Mouse (Mus musculus): ENCODE results near the gene Mlkl. TPM values are rescaled to one million over a fixed set of nuclear protein-coding genes. Genes with fewer than 3 reads are reported as not detected.
"Not testable (repeated sequence)": the region's sequence is repeated elsewhere in the genome, so short reads cannot be mapped to it uniquely, and the experiment has no call there.

Mlkl gene
- polyA plus RNA-seq, 1 experiment from 2014 or later: 1.6 TPM

DNA sequence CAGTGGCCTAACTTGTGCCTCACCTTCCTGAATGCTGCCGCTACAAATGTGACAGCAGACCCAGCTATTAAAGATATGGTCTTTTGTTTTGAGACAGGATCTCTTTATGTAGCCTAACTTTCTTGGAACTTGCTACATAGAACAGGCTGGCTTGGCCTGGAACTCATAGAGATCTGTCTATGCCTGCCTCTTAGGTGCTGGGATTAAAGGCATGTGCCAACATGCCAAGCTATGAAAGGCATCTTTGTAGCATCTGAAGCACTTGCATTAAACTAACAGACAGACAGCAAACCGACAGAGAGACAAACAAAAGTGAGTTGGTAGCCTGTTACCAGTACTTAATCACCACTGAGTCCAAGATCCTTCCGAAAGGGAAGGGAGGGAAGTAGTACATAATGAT lies 55.9 kb downstream of the Mlkl start:
- 86% methylated on average over 3 of the region's 3 CpGs for WGBS
- no peaks in the 10 kb centered on the region for H3K27me3 ChIP-seq
- no peak overlapping the region for H3K27ac ChIP-seq
- H3K4me1 ChIP-seq: no peaks in the 10 kb centered on the region
- no peaks in the 10 kb centered on the region for H3K9me3 ChIP-seq
- H3K4me3 ChIP-seq: no peak overlapping the region
- no peak overlapping the region for H3K9ac ChIP-seq
- no peak overlapping the region for H3K4me2 ChIP-seq
- no peak for ATAC-seq (ENCODE audit: insufficient number of reproducible peaks, low FRiP score, low TSS enrichment, low read depth)
- peaks cover 81% of the 10 kb centered on the region for H3K36me3 ChIP-seq

- Histone ChIP-seq H3K9me3 (no peaks in the 10 kb centered on the region), H3K36me3 (peaks cover 16% of the 10 kb centered on the region), H3K4me3 (no peak overlapping the region), H3K9ac (no peak overlapping the region), H3K4me2 (no peak overlapping the region), H3K27ac (no peak overlapping the region), H3K27me3 (no peaks in the 10 kb centered on the region), H3K4me1 (no peaks in the 10 kb centered on the region)
- whole genome bisulfite sequencing: 75% methylated on average over 2 of the region's 2 CpGs
- no peak for ATAC-seq (ENCODE audit: insufficient number of reproducible peaks, low FRiP score, low TSS enrichment, low read depth)
Measured at GRCm38 (mm10) chr8:111268277-111268676, 69.7 kb downstream of the Mlkl start.

- not testable (repeated sequence) for H3K9me3 ChIP-seq; H3K4me3 ChIP-seq; H3K4me2 ChIP-seq; H3K9ac ChIP-seq; H3K27ac ChIP-seq; H3K4me1 ChIP-seq; ATAC-seq (ENCODE audit: insufficient number of reproducible peaks, low FRiP score, low TSS enrichment, low read depth); H3K36me3 ChIP-seq; H3K27me3 ChIP-seq
- WGBS: 67% methylated on average over 7 of the region's 7 CpGs
Measured at GRCm38 (mm10) chr8:111266161-111266560, 71.8 kb downstream of the Mlkl start.

DNA sequence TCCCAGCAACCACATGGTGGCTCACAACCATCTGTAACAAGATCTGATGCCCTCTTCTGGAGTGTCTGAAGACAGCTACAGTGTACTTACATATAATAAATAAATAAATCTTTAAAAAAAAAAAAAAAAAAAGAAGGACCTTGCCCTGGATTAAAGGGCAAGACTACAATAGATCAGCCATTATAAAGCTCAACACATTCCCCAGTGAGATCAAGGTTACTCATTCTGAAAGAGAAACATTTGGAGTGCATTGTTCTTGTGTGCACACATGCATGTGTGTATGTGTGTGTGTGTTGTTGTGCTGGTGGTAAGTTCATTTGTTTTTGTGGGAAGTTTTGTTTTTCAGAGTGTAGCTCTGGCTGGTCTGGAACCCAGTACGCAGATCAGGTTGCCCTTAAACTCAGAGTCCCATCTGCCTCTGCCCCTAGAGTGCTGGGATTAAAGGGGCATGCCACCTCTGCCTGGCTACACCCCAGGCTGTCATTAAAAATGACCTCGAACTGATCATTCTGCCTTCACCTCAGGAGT lies 73.2 kb downstream of the Mlkl start:
- Histone ChIP-seq H3K36me3 (no peaks in the 10 kb centered on the region), H3K9ac (no peak overlapping the region), H3K9me3 (no peaks in the 10 kb centered on the region), H3K27ac (no peak overlapping the region), H3K4me3 (no peak overlapping the region), H3K4me2 (no peak overlapping the region), H3K4me1 (no peaks in the 10 kb centered on the region), H3K27me3 (no peaks in the 10 kb centered on the region)
- no peak for ATAC-seq (ENCODE audit: insufficient number of reproducible peaks, low FRiP score, low TSS enrichment, low read depth)
- 65% methylated on average over 2 of the region's 2 CpGs for WGBS

GRCm38 (mm10) chr8:111261981-111262381 lies 76.0 kb downstream of the Mlkl start:
- 80% methylated on average over 4 of the region's 4 CpGs for WGBS
- no peak overlapping the region for H3K4me3 ChIP-seq
- no peaks in the 10 kb centered on the region for H3K27me3 ChIP-seq
- H3K9ac ChIP-seq: no peak overlapping the region
- no peak overlapping the region for H3K4me2 ChIP-seq
- no peaks in the 10 kb centered on the region for H3K36me3 ChIP-seq
- no peak for ATAC-seq (ENCODE audit: insufficient number of reproducible peaks, low FRiP score, low TSS enrichment, low read depth)
- no peaks in the 10 kb centered on the region for H3K9me3 ChIP-seq
- H3K27ac ChIP-seq: no peak overlapping the region
- peaks cover 2% of the 10 kb centered on the region; the same call in 1 of the 2 replicates for H3K4me1 ChIP-seq

Other genes with a start within 250 kb of the Mlkl start
- not detected in 2 replicates for gene Clec18a, start 245.8 kb downstream of the Mlkl start, polyA plus RNA-seq (2015; fragmentation: Nextera tagmentation; extraction: Ambion mirVana)
- 8.9 and 10.0 TPM in 2 replicates for gene Pdpr, start 243.5 kb downstream of the Mlkl start, polyA plus RNA-seq (2015; fragmentation: Nextera tagmentation; extraction: Ambion mirVana)
- 65.2 and 75.4 TPM in 2 replicates for gene Glg1, start 79.0 kb downstream of the Mlkl start, polyA plus RNA-seq (2015; fragmentation: Nextera tagmentation; extraction: Ambion mirVana)
- gene Rfwd3, start 38.0 kb downstream of the Mlkl start, polyA plus RNA-seq (2015; fragmentation: Nextera tagmentation; extraction: Ambion mirVana): 39.1 and 39.8 TPM in 2 replicates
- gene Fa2h, start 55.6 kb upstream of the Mlkl start, polyA plus RNA-seq (2015; fragmentation: Nextera tagmentation; extraction: Ambion mirVana): 0.12 TPM in 2 replicates
- 5.6 and 6.2 TPM in 2 replicates for gene Wdr59, start 183.9 kb upstream of the Mlkl start, polyA plus RNA-seq (2015; fragmentation: Nextera tagmentation; extraction: Ambion mirVana)
- 21.9 and 28.4 TPM in 2 replicates for gene Znrf1, start 197.9 kb upstream of the Mlkl start, polyA plus RNA-seq (2015; fragmentation: Nextera tagmentation; extraction: Ambion mirVana)

Data from limb, embryonic 15.5 days (tissue).